Mouse (Mus musculus): ENCODE measurements at regions not wholly inside any gene's neighbourhood (a gene's known extent, or its start where the extent isn't known, plus 50 kb on each side); places are given as distances from the start of the nearest gene placed in this dataset.

GRCm38 (mm10) chr10:124305644-124306043 is 1041.8 kb downstream of the Fam19a2 start:
- H3K4me1 ChIP-seq (ENCODE audit: control insufficient read depth in 1 of 2, insufficient read depth in 2 of 2): no peaks in the 10 kb centered on the region
- no peak for DNase-seq (ENCODE audit: extremely low read depth)
- H3K79me2 ChIP-seq (replicated peaks; ENCODE audit: control insufficient read depth, extremely low read depth, insufficient read depth, poor library complexity, severe bottlenecking): no peaks in the 10 kb centered on the region
- in situ Hi-C loops (cut with MboI; ENCODE audit: low pct_ligation_motif_present, low pct_unique_long_range_greater_than_20kb, low sequenced_read_pairs) (no loop called here), dilution Hi-C loops (cut with MboI; ENCODE audit: extremely low pct_ligation_motif_present, extremely low pct_unique_long_range_greater_than_20kb, low sequenced_read_pairs) (no loop called here)
- H3K9ac ChIP-seq (ENCODE audit: insufficient read depth, low read depth): no peak overlapping the region
- peaks cover 31% of the 10 kb centered on the region for H3K9me3 ChIP-seq (replicated peaks; ENCODE audit: low read length)
- H3K27me3 ChIP-seq (replicated peaks): no peaks in the 10 kb centered on the region
- H3K4me2 ChIP-seq (ENCODE audit: insufficient read depth, low read depth, poor library complexity, severe bottlenecking): no peak overlapping the region
- no peak overlapping the region for H3K4me3 ChIP-seq (replicated peaks in 1 of 3; ENCODE audit: low read depth in 2 of 3, low read length in 2 of 3, poor library complexity in 1 of 3)
- no peak for TF ChIP-seq GABPA (IDR thresholded peaks at IDR 0.05; ENCODE audit: insufficient replicate concordance, low read depth, low read length)
- TF ChIP-seq MXI1 (IDR thresholded peaks at IDR 0.05; ENCODE audit: low read depth, low read length): no peak
- H3K27ac ChIP-seq (ENCODE audit: insufficient read depth, low read depth): no peak overlapping the region
- H3K36me3 ChIP-seq (replicated peaks in 1 of 2; ENCODE audit: control insufficient read depth in 1 of 2, insufficient read depth in 1 of 2, low read length in 1 of 2): no peaks in the 10 kb centered on the region

- Histone ChIP-seq H3K27me3 (replicated peaks) (no peaks in the 10 kb centered on the region), H3K9ac (ENCODE audit: insufficient read depth, low read depth) (no peak overlapping the region), H3K4me3 (replicated peaks in 1 of 3; ENCODE audit: low read depth in 2 of 3, low read length in 2 of 3, poor library complexity in 1 of 3) (no peak overlapping the region), H3K36me3 (replicated peaks in 1 of 2; ENCODE audit: control insufficient read depth in 1 of 2, insufficient read depth in 1 of 2, low read length in 1 of 2) (no peaks in the 10 kb centered on the region), H3K9me3 (replicated peaks; ENCODE audit: low read length) (peaks cover 30% of the 10 kb centered on the region), H3K4me1 (ENCODE audit: control insufficient read depth in 1 of 2, insufficient read depth in 2 of 2) (no peaks in the 10 kb centered on the region), H3K4me2 (ENCODE audit: insufficient read depth, low read depth, poor library complexity, severe bottlenecking) (no peak overlapping the region), H3K27ac (ENCODE audit: insufficient read depth, low read depth) (no peak overlapping the region), H3K79me2 (replicated peaks; ENCODE audit: control insufficient read depth, extremely low read depth, insufficient read depth, poor library complexity, severe bottlenecking) (no peaks in the 10 kb centered on the region)
- in situ Hi-C loops (cut with MboI; ENCODE audit: low pct_ligation_motif_present, low pct_unique_long_range_greater_than_20kb, low sequenced_read_pairs) (no loop called here), dilution Hi-C loops (cut with MboI; ENCODE audit: extremely low pct_ligation_motif_present, extremely low pct_unique_long_range_greater_than_20kb, low sequenced_read_pairs) (no loop called here)
- no peak for DNase-seq (ENCODE audit: extremely low read depth)
- TF ChIP-seq GABPA (IDR thresholded peaks at IDR 0.05; ENCODE audit: insufficient replicate concordance, low read depth, low read length) (no peak), ZNF384 (IDR thresholded peaks at IDR 0.05; ENCODE audit: low read depth, low read length) (no peak), MAX (IDR thresholded peaks at IDR 0.05; ENCODE audit: low read length) (no peak), RCOR1 (conservative IDR thresholded peaks at IDR 0.05; ENCODE audit: low read depth, low read length) (no peak), NRF1 (IDR thresholded peaks at IDR 0.05; ENCODE audit: low read depth, low read length) (no peak), CHD1 (IDR thresholded peaks at IDR 0.05; ENCODE audit: low read depth, low read length) (no peak), UBTF (IDR thresholded peaks at IDR 0.05; ENCODE audit: low read depth, low read length) (no peak), NELFE (IDR thresholded peaks at IDR 0.05; ENCODE audit: low read depth, low read length) (no peak), MEF2A (IDR thresholded peaks at IDR 0.05; ENCODE audit: borderline replicate concordance, low read depth, low read length) (no peak), USF1 (IDR thresholded peaks at IDR 0.05; ENCODE audit: low read depth, low read length) (no peak), ZMIZ1 (IDR thresholded peaks at IDR 0.05; ENCODE audit: low read depth, low read length) (no peak), MXI1 (IDR thresholded peaks at IDR 0.05; ENCODE audit: low read depth, low read length) (no peak), TCF12 (IDR thresholded peaks at IDR 0.05; ENCODE audit: low read depth, low read length) (no peak), ZKSCAN1 (IDR thresholded peaks at IDR 0.05; ENCODE audit: borderline replicate concordance, low read depth, low read length) (no peak), POLR2AphosphoS2 (IDR thresholded peaks at IDR 0.05; ENCODE audit: low read depth, low read length) (no peak), ETS1 (conservative IDR thresholded peaks at IDR 0.05; ENCODE audit: low read depth, low read length) (no peak), POLR2A (IDR thresholded peaks at IDR 0.05; ENCODE audit: low read depth, low read length) (no peak)
Measured at GRCm38 (mm10) chr10:124318761-124319160, 1055.0 kb downstream of the Fam19a2 start.
